In the genomic region with DNA sequence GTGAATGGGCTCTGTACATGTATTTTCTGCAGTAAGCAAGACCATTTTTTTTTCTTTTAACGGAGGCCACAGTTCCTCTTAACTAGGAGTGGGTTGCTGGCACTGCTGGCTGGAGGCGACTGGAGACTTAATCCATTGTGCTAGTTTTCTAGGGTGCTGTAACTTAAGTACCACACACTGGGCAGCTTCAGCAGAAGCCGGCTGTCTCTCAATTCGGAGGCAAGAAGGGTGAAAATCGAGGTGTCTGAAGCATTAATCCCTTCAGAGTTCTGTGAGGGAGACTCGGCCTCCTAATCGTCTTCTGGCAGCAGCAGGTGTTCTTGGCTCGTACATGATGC, we compare ENCODE assay signal across 18 mouse cellular contexts.
DNase-seq lines count a peak whose midpoint lies in the region; ATAC-seq and TF ChIP-seq lines count a peak whose summit lies in the region.
"Had no signal": no experiment of that assay in that cellular context is flagged by ENCODE, and none has a peak within 500 bp of the region (broad histone marks: within the 10 kb centered on the region; RNA-seq: fewer than 3 reads in every experiment).

No protein-coding gene starts in this region.

- H3K27me3 ChIP-seq in neural tube, embryonic 11.5 days (ENCODE audit: control insufficient read depth, insufficient read depth, low read length) = no peaks in the 10 kb centered on the region
- H3K27me3 ChIP-seq in hindbrain, embryonic 12.5 days = no peaks in the 10 kb centered on the region
- no peaks in the 10 kb centered on the region for H3K27me3 ChIP-seq in midbrain, embryonic 13.5 days
- H3K27me3 ChIP-seq in neural tube, embryonic 15.5 days (replicated peaks) = no peaks in the 10 kb centered on the region
- H3K27me3 ChIP-seq in intestine, postnatal 0 days (replicated peaks; ENCODE audit: control insufficient read depth, insufficient read depth, low read length) = no peaks in the 10 kb centered on the region
- H3K27me3 ChIP-seq: intestine, embryonic 15.5 days; liver, embryonic 12.5 days; Patski had no signal

- no peaks in the 10 kb centered on the region for H3K36me3 ChIP-seq in neural tube, embryonic 11.5 days (ENCODE audit: control insufficient read depth, insufficient read depth, low read length)
- H3K36me3 ChIP-seq in hindbrain, embryonic 12.5 days = no peaks in the 10 kb centered on the region
- H3K36me3 ChIP-seq in midbrain, embryonic 13.5 days = no peaks in the 10 kb centered on the region
- H3K36me3 ChIP-seq in neural tube, embryonic 15.5 days = no peaks in the 10 kb centered on the region
- no peaks in the 10 kb centered on the region for H3K36me3 ChIP-seq in intestine, postnatal 0 days (ENCODE audit: control insufficient read depth, insufficient read depth)
- H3K36me3 ChIP-seq: intestine, embryonic 15.5 days; liver, embryonic 12.5 days had no signal

- TF ChIP-seq CTCF in intestine, postnatal 0 days (IDR thresholded peaks at IDR 0.05; ENCODE audit: low read depth) = no peak

- peak overlapping the region; percentile 42; the same call in 1 of the 2 replicates for H3K27ac ChIP-seq in neural tube, embryonic 11.5 days (ENCODE audit: low read depth, low read length)
- peak overlapping the region; percentile 94 for H3K27ac ChIP-seq in hindbrain, embryonic 12.5 days
- H3K27ac ChIP-seq in midbrain, embryonic 13.5 days = peak overlapping the region; percentile 89
- peak overlapping the region; percentile 79 for H3K27ac ChIP-seq in neural tube, embryonic 15.5 days (replicated peaks)
- H3K27ac ChIP-seq in intestine, postnatal 0 days (ENCODE audit: low read depth, low read length) = no peak overlapping the region
- H3K27ac ChIP-seq: limb, embryonic 10.5 days; liver, embryonic 12.5 days had no signal

- no peak overlapping the region for H3K4me3 ChIP-seq in neural tube, embryonic 11.5 days (ENCODE audit: low read depth, low read length)
- no peak overlapping the region for H3K4me3 ChIP-seq in hindbrain, embryonic 12.5 days
- no peak overlapping the region for H3K4me3 ChIP-seq in midbrain, embryonic 13.5 days (replicated peaks)
- no peak overlapping the region for H3K4me3 ChIP-seq in neural tube, embryonic 15.5 days (replicated peaks)
- H3K4me3 ChIP-seq in intestine, postnatal 0 days (ENCODE audit: low read depth, low read length) = no peak overlapping the region
- H3K4me3 ChIP-seq: erythroblast, embryonic 14.5 days; intestine, embryonic 15.5 days; limb, embryonic 10.5 days; liver, embryonic 12.5 days had no signal

- 75% methylated on average over 8 of the region's 8 CpGs for WGBS in neural tube, embryonic 11.5 days
- 47% methylated on average over 8 of the region's 8 CpGs for WGBS in hindbrain, embryonic 12.5 days
- WGBS in midbrain, embryonic 13.5 days = 14% methylated on average over 8 of the region's 8 CpGs
- WGBS in neural tube, embryonic 15.5 days = 36% methylated on average over 8 of the region's 8 CpGs
- WGBS in intestine, postnatal 0 days = 79% methylated on average over 8 of the region's 8 CpGs

- ATAC-seq in neural tube, embryonic 11.5 days (ENCODE audit: insufficient read depth, low FRiP score, low TSS enrichment) = peak; percentile 23; the same call in 1 of the 2 replicates
- ATAC-seq in hindbrain, embryonic 12.5 days (ENCODE audit: low FRiP score) = peak; percentile 44; the same call in 1 of the 2 replicates
- peak; percentile 54 for ATAC-seq in midbrain, embryonic 13.5 days
- 0 out of 2 replicates have a peak, but pooled peaks have one; percentile 2 for ATAC-seq in neural tube, embryonic 15.5 days (ENCODE audit: low FRiP score)
- no peak for ATAC-seq in intestine, postnatal 0 days
- ATAC-seq: liver, embryonic 12.5 days; Patski had no signal

- H3K4me1 ChIP-seq in neural tube, embryonic 11.5 days (ENCODE audit: control insufficient read depth, insufficient read depth, low read length) = no peaks in the 10 kb centered on the region
- peaks cover 45% of the 10 kb centered on the region for H3K4me1 ChIP-seq in hindbrain, embryonic 12.5 days
- H3K4me1 ChIP-seq in midbrain, embryonic 13.5 days (replicated peaks) = peaks cover 59% of the 10 kb centered on the region
- peaks cover 24% of the 10 kb centered on the region for H3K4me1 ChIP-seq in neural tube, embryonic 15.5 days
- no peaks in the 10 kb centered on the region for H3K4me1 ChIP-seq in intestine, postnatal 0 days (replicated peaks; ENCODE audit: control insufficient read depth, insufficient read depth, low read length)

- no peaks in the 10 kb centered on the region for H3K9me3 ChIP-seq in neural tube, embryonic 11.5 days (ENCODE audit: control insufficient read depth, low read length)
- no peaks in the 10 kb centered on the region for H3K9me3 ChIP-seq in hindbrain, embryonic 12.5 days (replicated peaks)
- H3K9me3 ChIP-seq in midbrain, embryonic 13.5 days = no peaks in the 10 kb centered on the region
- no peaks in the 10 kb centered on the region for H3K9me3 ChIP-seq in neural tube, embryonic 15.5 days (replicated peaks)
- H3K9me3 ChIP-seq in intestine, postnatal 0 days (ENCODE audit: control insufficient read depth) = no peaks in the 10 kb centered on the region
- H3K9me3 ChIP-seq: intestine, embryonic 15.5 days; limb, embryonic 10.5 days; liver, embryonic 12.5 days had no signal

- H3K4me2 ChIP-seq in neural tube, embryonic 11.5 days (ENCODE audit: low read depth) = no peak overlapping the region
- no peak overlapping the region for H3K4me2 ChIP-seq in hindbrain, embryonic 12.5 days (replicated peaks)
- peak overlapping the region; percentile 16; the same call in 1 of the 2 replicates for H3K4me2 ChIP-seq in midbrain, embryonic 13.5 days (replicated peaks)
- H3K4me2 ChIP-seq in neural tube, embryonic 15.5 days = no peak overlapping the region
- no peak overlapping the region for H3K4me2 ChIP-seq in intestine, postnatal 0 days (replicated peaks; ENCODE audit: low read depth)
- H3K4me2 ChIP-seq: liver, embryonic 12.5 days had no signal

- no peak overlapping the region for H3K9ac ChIP-seq in neural tube, embryonic 11.5 days (ENCODE audit: low read length)
- H3K9ac ChIP-seq in hindbrain, embryonic 12.5 days = no peak overlapping the region
- H3K9ac ChIP-seq in midbrain, embryonic 13.5 days (replicated peaks) = no peak overlapping the region
- no peak overlapping the region for H3K9ac ChIP-seq in neural tube, embryonic 15.5 days (replicated peaks)
- no peak overlapping the region for H3K9ac ChIP-seq in intestine, postnatal 0 days (ENCODE audit: low read depth, low read length)
- H3K9ac ChIP-seq: intestine, embryonic 15.5 days; liver, embryonic 12.5 days had no signal

- DNase-seq in neural tube, embryonic 11.5 days (ENCODE audit: low spot score) = no peak
- DNase-seq in neural tube, embryonic 10.5 days (ENCODE audit: extremely low spot score, low spot score) = no peak
- DNase-seq in kidney, adult 11 months = no peak
- DNase-seq in urinary bladder, postnatal 36 days (ENCODE audit: low spot score in 2 of 2) = no peak
- DNase-seq: B cell, adult 2 months; gastrocnemius, postnatal 10 days; heart, postnatal 10 days; kidney, postnatal 25 days; thymus, adult 18-20 months had no signal
